Mouse (Mus musculus): ENCODE results near the gene Npcd.

Gene Npcd

GRCm38 (mm10) chr15:79834130-79834880, at the start of gene Npcd, which contains the start of gene Cbx6:
Npcd (minus strand) TSS chr15:79834237.
Cbx6 (minus strand) TSS chr15:79834688.
- peak; percentile 97 for DNase-seq

GRCm38 (mm10) chr15:79883352-79883822, 49.4 kb upstream of the Npcd start:
- peak; percentile 93 for DNase-seq

GRCm38 (mm10) chr15:79882623-79883267, 48.7 kb upstream of the Npcd start:
- DNase-seq = peak; percentile 62

DNA sequence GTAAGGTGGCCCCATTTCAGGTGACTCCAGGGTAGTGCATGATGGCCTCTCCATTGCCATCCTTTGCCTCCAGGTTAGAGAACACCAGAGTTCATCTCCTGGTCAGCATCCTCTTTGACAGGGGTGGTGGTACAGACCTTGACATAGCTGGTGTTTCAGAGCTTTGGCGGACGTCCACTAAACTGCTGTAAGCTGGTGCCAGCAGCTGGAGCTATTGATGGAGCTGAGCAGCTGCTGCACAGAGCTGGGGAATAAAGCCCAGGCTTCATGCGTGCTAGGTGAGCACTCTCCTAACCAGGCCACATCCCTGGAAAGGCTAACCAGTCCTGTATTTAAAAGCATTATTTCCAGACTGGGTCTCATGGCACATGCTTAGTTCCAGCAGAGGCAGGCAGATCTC, 46.4 kb upstream of the Npcd start:
- peak; percentile 23 for DNase-seq

DNA sequence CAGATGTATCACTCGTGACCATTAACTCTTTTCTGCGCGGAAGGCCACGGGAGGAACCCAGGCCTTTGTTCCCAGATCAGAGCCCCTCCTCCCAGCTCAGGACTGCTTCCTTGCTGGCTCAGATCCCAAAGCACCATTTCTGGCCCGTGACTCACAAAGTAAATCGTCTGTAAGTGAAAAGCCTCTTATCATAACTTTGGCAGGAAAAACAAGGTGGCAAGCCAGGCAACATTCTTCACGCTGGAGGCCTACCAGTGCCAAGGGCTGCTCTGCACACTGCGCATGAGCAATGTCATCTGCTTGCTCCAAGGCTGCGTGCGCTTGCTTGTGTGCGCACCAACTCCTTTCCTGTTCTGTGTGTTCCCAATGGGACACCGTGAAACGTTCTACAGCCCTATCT, 45.3 kb upstream of the Npcd start:
- DNase-seq = peak; percentile 63

- no peak for DNase-seq
Measured at GRCm38 (mm10) chr15:79878725-79879136, 44.7 kb upstream of the Npcd start.

- DNase-seq = no peak
Measured at GRCm38 (mm10) chr15:79875261-79875995, 41.4 kb upstream of the Npcd start.

- DNase-seq = no peak
Measured at GRCm38 (mm10) chr15:79873995-79874394, 40.0 kb upstream of the Npcd start.

DNA sequence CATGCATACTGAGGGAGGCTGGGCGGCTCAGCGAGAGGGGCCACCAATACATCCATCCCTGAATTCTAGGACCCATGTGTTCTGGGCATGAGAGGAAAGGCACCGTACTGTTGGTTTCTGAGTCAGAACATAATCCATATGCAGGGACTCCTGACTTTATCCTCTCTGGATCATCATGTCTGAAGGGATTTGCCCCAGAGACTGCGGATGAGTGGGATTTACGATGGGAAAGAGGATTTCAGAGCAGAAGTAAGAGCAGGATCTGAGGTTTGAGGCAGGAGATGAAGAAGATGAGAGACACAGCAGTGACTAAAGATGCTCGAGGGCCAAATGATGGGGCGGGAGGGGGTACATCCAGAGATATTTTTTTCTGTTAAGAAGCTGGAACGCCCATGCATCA, 39.5 kb upstream of the Npcd start:
- DNase-seq = no peak

DNA sequence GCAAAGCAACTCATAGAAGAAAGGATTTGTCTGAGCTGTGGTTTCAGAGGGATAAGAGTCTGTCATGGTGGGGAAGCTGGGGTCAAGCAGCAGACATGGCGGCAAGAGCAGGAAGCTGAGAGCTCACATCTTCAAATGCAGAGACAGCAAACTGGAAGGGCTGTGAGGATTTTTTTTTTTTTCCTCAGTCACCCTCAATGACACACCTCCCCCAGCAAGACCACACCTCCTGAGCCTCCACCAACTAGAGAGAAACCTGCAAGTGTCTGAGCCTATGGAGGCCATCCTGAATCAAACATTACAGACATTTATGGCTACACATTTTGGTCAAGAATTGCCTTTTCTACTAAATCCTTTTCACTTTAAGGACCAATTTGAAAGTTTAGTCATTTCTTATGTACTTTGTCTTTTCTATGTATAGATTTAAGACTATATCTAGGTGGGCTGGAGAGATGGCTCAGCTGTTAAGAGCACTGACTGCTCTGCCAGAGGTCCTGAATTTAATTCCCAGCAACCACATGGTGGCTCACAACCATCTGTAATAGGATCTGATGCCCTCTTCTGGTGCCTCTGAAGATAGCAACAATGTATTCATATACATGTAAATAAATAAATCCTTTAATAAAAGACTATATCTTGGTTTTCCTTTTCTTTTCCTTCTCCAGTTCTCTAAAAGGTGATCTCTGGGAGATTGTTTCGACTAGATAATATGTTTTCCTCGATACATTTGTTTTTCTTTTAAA, 33.4 kb upstream of the Npcd start:
- DNase-seq = no peak

DNA sequence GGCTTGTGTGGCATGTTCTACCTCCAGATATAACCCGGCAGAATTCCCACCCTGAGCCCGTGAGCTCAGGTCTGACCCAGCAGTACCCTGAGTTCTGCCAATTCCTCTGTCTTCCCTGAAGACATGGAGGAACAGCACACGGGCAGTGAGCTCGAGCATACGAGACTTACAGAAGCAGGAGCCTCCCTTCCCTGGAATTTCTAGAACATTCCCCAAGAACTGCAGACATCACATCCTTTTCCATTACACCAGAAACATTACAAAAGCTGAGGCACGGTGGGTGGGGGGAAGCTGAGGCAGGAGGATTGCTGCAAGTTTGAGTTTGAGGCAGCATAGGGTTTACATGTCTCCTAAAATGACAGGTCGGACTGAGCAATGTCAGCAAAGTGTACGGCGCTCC, 25.8 kb upstream of the Npcd start:
- no peak for DNase-seq

- no peak for DNase-seq
Measured at GRCm38 (mm10) chr15:79858979-79859378, 24.9 kb upstream of the Npcd start.

- no peak for DNase-seq
Measured at GRCm38 (mm10) chr15:79850143-79850542, 16.1 kb upstream of the Npcd start.

DNA sequence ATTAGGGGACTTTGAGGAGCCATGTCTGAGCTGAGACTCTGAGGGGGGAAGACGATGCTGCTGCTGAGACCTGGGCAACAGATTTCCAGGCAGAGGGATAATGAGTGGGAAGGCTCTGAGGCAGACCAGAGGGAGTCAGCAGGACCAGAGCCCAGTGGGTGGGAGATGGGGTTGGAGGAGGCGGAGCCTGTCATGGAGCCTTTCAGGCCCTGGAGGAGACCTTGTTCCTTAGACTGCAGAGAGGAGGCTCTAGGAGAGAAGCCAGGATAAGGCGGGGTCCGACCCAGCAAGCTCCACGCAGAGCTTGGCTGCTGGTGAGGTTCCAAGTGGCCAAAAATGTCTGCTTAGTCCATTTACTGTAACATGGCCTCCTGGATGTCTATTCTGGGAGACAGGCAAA, 13.1 kb upstream of the Npcd start:
- DNase-seq = no peak

DNA sequence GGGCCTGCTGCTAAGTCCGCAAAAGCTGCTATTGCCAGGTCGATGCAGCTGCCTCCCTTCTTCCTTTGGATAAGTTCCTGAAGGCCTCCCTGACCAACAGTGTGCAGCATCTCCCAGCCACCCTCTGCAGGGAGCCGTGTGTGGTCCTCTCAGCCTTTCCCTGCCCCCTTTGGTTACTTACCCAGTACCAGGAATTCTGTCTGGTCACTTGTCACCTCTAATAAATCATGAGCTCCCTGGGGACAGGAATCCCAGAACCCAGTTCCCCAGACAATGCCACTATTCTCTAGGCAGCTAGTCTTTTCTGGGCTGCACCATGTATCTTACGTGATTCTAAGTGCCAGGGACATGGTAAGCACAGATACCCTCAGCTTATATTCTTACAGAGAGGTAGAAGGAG, 11.9 kb upstream of the Npcd start:
- DNase-seq = no peak

GRCm38 (mm10) chr15:79842985-79843384, 8.9 kb upstream of the Npcd start:
- no peak for DNase-seq

- DNase-seq = no peak
Measured at GRCm38 (mm10) chr15:79840281-79840680, 6.2 kb upstream of the Npcd start.

- DNase-seq = peak; percentile 48
Measured at GRCm38 (mm10) chr15:79834881-79835260, 834 bp upstream of the Npcd start.

- peak; percentile 76 for DNase-seq
Measured at GRCm38 (mm10) chr15:79833251-79834050, 586 bp downstream of the Npcd start.

DNA sequence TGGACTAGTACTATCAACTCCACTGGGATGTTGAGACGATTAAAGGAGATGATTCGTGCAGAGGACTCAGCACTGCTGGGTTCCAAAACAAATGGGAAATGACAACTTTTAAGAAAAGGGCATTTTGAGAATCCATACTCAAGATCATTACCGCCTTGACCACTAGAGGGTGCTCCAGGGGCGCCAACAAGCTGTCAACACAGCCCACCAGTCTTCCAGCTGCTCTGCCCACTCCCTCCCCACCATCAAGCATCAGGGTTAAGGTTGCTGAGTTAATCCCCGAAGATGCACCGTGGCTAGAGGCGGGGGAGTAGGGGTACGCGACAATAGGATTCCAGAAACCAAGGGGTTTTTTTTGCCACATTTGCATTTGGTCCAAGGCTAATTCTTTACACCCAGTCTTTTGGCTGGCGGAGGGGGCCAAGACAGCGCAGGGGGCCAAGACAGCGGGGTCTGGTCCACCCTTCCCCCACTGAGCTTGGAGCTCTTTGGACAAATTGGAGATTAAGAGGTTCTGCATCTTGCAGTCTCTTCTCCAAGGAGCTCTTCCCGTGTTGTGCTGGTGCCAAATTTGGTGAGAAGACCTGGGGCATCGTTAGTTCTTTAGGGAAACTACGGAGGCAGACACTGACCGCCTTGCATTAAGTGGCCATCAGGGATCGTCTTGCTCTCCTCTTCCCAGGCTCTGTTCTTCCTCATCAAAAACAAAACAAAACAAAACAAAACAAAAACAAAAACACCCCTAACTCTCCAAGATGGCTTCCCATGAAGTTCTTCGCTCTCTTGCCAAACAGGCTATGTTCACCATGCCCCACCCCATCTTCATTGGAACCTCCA, 1.8 kb downstream of the Npcd start:
- DNase-seq = peak; percentile 71

GRCm38 (mm10) chr15:79830388-79830787, 3.6 kb downstream of the Npcd start:
- DNase-seq = peak; percentile 82
